Mouse (Mus musculus) forebrain, embryonic 15.5 days (tissue): ENCODE measurements around the gene Sumo2. TPM values are rescaled to one million over a fixed set of nuclear protein-coding genes. Genes with fewer than 3 reads are reported as not detected.
A peak's percentile ranks its signal among the peaks of the same experiment; 100 is the strongest.
"Not testable (repeated sequence)": the region's sequence is repeated elsewhere in the genome, so short reads cannot be mapped to it uniquely, and the experiment has no call there.

Experiments
- ATAC-seq: fragments of 200-750 bp; cut with Nextera tagmentation; replicated peaks from 2 replicates; pipeline ENCODE4 v1.8.0; 2017; ENCODE audit warnings: mild to moderate bottlenecking, moderate TSS enrichment, moderate library complexity
- H3K27ac ChIP-seq: fragments of 300-500 bp; sonication (generic); replicated peaks from 2 replicates; pipeline ENCODE4 v1.5.1; 2015; ENCODE audit warnings: mild to moderate bottlenecking, inconsistent platforms
- H3K27me3 ChIP-seq: fragments of 300-500 bp; sonication (generic); 2 replicates; pipeline ENCODE4 v1.6.1; 2015; ENCODE audit warnings: inconsistent platforms
- H3K36me3 ChIP-seq: fragments of 300-500 bp; sonication (generic); 2 replicates; pipeline ENCODE4 v1.6.1; 2015; ENCODE audit warnings: mild to moderate bottlenecking, inconsistent platforms
- H3K4me1 ChIP-seq: fragments of 300-500 bp; sonication (generic); 2 replicates; pipeline ENCODE4 v1.6.1; 2015; ENCODE audit warnings: inconsistent platforms
- H3K4me2 ChIP-seq: fragments of 300-500 bp; sonication (generic); replicated peaks from 2 replicates; pipeline ENCODE4 v1.6.1; 2015; ENCODE audit warnings: mild to moderate bottlenecking, inconsistent platforms
- H3K4me3 ChIP-seq: fragments of 300-500 bp; sonication (generic); 2 replicates; pipeline ENCODE4 v1.5.1; 2015; ENCODE audit warnings: mild to moderate bottlenecking, inconsistent platforms
- H3K9ac ChIP-seq: fragments of 300-500 bp; sonication (generic); replicated peaks from 2 replicates; pipeline ENCODE4 v1.6.1; 2015; ENCODE audit warnings: mild to moderate bottlenecking, inconsistent platforms
- H3K9me3 ChIP-seq: fragments of 300-500 bp; sonication (generic); 2 replicates; pipeline ENCODE4 v1.6.1; 2016; ENCODE audit warnings: inconsistent platforms
- WGBS: fragments of 180-500 bp; shearing (Covaris S2); methylation state at CpG from one replicate; pipeline ENCODE4 v1.1.7; 2015; ENCODE audit warnings: mixed read lengths; 5-methylcytosine and 5-hydroxymethylcytosine counted together
- polyA plus RNA-seq: library from polyadenylated mRNA; unstranded; fragments of >200 nt; fragmentation: Nextera tagmentation; extraction: Ambion mirVana; gene quantifications from 2 replicates; pipeline ENCODE4 v1.2.1, GENCODE M21; 2015

Gene Sumo2
- polyA plus RNA-seq, 1 experiment from 2014 or later: 1,214 TPM

DNA sequence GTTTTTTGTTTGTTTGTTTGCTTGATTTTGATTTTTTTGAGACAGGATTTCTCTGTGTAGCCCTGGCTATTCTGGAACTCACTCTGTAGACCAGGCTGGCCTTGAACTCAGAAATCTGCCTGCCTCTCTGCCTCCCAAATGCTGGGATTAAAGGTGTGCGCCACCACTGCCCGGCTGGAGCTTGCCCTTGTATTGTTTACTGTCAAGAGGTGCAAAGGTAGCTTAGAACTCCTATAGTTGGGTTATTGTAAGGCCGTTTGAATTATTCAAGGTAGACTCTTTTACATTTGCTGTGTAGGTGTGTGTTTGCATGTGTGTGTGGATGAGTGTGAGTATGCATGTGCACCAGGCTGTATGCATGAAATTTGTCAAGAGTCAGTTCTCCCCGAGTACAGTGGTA, 59.4 kb downstream of the Sumo2 start:
- H3K4me2 ChIP-seq: peak overlapping the region; percentile 96

DNA sequence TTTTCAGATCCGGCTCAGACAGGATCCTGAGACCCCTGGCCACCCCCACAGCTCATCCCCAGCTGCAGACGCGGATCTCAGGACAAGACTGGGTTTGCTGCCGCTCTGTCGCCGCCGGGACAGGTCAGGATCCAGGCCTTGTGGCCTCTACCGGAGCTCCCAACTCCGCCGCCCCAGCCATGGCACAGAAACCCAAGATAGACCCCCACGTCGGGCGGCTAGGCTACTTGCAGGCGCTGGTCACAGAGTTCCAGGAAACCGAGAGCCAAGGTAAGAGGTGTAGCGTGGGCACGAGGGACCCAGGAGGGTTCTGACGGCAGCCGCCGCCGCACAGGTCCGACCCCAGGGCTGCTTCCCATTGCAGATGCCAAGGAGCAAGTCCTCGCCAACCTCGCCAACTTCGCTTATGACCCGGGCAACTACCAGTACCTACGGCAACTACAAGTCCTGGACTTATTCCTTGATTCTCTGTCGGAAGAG, 60.3 kb downstream of the Sumo2 start:
- Histone ChIP-seq H3K9ac (peak overlapping the region; percentile 78), H3K27ac (peak overlapping the region; percentile 87), H3K9me3 (no peaks in the 10 kb centered on the region), H3K4me3 (peak overlapping the region; percentile 95), H3K27me3 (no peaks in the 10 kb centered on the region), H3K4me2 (peak overlapping the region; percentile 96), H3K4me1 (peaks cover 31% of the 10 kb centered on the region), H3K36me3 (0 out of 2 replicates have a peak, but pooled peaks cover 3% of the 10 kb centered on the region)
- 3% methylated on average over 28 of the region's 28 CpGs for WGBS
- no peak; the same call in 1 of the 2 replicates for ATAC-seq

More for the DNA sequence above, 59.4 kb downstream of the Sumo2 start:
- not testable (repeated sequence) for ATAC-seq, H3K27ac ChIP-seq, H3K27me3 ChIP-seq, H3K9me3 ChIP-seq, H3K36me3 ChIP-seq, H3K9ac ChIP-seq
- WGBS: 80% methylated on average over 4 of the region's 4 CpGs
- peaks cover 31% of the 10 kb centered on the region for H3K4me1 ChIP-seq
- H3K4me3 ChIP-seq: peak overlapping the region; percentile 12; the same call in 1 of the 2 replicates

DNA sequence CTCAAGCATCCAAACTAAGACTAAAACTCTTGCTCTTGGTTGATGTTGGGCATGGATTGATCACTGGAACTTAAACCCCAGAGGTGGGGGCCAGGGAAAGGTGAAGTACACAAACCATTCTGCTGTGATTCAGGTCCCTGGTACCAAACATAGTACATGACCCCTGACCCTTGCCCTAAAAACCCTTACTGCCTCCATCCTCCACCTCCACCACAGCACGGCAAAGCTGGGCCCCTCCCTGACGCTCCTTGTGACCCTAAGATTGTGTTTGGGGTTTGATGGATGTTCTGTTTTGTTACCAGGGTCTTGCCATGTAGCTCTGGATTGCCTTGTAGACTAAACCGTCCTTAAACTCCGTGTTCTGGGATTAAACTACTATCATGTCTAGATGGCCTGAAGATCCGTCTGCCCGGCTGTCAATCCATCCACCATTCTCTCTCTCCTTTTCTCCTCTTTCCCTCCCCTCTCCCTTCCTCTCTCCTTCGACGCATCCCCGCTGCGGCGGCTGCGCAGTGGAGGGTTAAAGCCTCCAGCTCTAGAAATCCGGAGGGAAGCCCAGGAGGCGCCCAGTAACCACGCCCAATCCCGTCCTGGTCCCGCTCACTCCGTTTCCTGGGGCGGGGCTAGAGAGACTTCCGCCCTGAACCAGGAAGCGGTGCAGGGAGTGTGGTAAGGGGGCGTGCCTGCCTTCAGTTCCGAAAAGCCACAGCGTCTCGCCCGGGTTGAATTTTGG, 60.9 kb downstream of the Sumo2 start, which contains the start of gene Armc7:
TSS of gene Armc7 (plus strand) at position 643 of the 733 bp plus-strand sequence.
- peak within 1 kb of the TSS; percentile 96 for H3K4me2 ChIP-seq
- peak within 1 kb of the TSS; percentile 95 for H3K4me3 ChIP-seq
- H3K27ac ChIP-seq: peak within 1 kb of the TSS; percentile 87
- ATAC-seq: peak; percentile 98
- H3K4me1 ChIP-seq: peaks cover 31% of the 10 kb centered on the region
- under 1% methylated on average over 26 of the region's 26 CpGs for WGBS
- 0 out of 2 replicates have a peak, but pooled peaks cover 3% of the 10 kb centered on the region for H3K36me3 ChIP-seq
- peak within 1 kb of the TSS; percentile 78 for H3K9ac ChIP-seq
- H3K9me3 ChIP-seq: no peaks in the 10 kb centered on the region
- H3K27me3 ChIP-seq: no peaks in the 10 kb centered on the region

DNA sequence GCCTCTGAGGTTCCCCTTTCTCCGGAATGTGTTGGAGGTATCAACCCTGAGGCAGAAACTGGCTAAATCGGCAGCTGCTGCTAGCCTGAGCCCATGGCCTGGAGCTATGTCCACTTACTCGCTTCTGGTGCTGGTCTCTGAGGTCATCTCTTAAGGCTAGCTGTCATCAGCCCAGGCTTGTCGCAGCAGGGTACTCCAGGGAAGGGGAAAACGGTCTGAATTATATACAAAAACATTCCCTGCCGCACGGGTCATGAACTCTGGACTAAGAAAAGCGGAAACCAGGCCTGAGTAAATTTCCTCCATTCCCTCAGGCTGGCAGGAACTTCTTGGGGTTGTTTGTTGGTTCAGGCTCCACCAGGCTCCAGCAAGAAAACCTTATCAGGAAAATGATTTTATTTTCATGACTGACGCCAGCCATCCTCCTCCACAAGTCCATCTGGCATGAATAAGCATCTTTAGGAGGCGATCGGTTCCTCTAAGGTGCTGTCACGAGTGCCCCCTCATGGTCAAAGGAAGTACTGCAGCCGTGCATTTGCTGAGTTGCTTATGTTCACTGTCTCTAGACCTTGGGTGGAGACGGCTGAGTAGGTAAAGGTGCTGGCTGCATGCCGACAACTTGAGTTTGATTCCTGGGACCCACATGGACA, 62.3 kb downstream of the Sumo2 start:
- ATAC-seq: no peak; the same call in 1 of the 2 replicates
- Histone ChIP-seq H3K36me3 (no peaks in the 10 kb centered on the region), H3K4me3 (no peak overlapping the region)

More for the DNA sequence above, 62.3 kb downstream of the Sumo2 start:
- WGBS: 29% methylated on average over 15 of the region's 15 CpGs
- H3K27ac ChIP-seq: peak overlapping the region; percentile 68
- no peak overlapping the region for H3K4me2 ChIP-seq
- H3K9ac ChIP-seq: 0 out of 2 replicates have a peak overlapping the region, but pooled peaks have one; percentile 11
- no peaks in the 10 kb centered on the region for H3K27me3 ChIP-seq
- H3K9me3 ChIP-seq: no peaks in the 10 kb centered on the region
- peaks cover 31% of the 10 kb centered on the region for H3K4me1 ChIP-seq

Other genes starting within 250 kb of the Sumo2 start
- gene Fads6, start 238.6 kb downstream of the Sumo2 start, polyA plus RNA-seq: 0.37 TPM in 2 replicates
- 0.08 TPM in 1 of 2 replicates, not detected in the other for gene Otop2, start 229.1 kb downstream of the Sumo2 start, polyA plus RNA-seq
- gene Ush1g, start 214.2 kb downstream of the Sumo2 start, polyA plus RNA-seq: 0.05 TPM in 1 of 2 replicates, not detected in the other
- 0.10 and 0.25 TPM in 2 replicates for gene Otop3, start 201.5 kb downstream of the Sumo2 start, polyA plus RNA-seq
- gene Hid1, start 168.5 kb downstream of the Sumo2 start, polyA plus RNA-seq: 48.9 and 50.3 TPM in 2 replicates
- gene Cdr2l, start 154.4 kb downstream of the Sumo2 start, polyA plus RNA-seq: 20.9 and 21.2 TPM in 2 replicates
- gene Mrpl58, start 132.5 kb downstream of the Sumo2 start, polyA plus RNA-seq: 178 and 192 TPM in 2 replicates
- gene Atp5h, start 116.3 kb downstream of the Sumo2 start, polyA plus RNA-seq: 722 and 770 TPM in 2 replicates
- 23.6 and 26.3 TPM in 2 replicates for gene Kctd2, start 116.1 kb downstream of the Sumo2 start, polyA plus RNA-seq
- not detected in 2 replicates for gene Trim80, start 95.7 kb downstream of the Sumo2 start, polyA plus RNA-seq
- gene Slc16a5, start 73.8 kb downstream of the Sumo2 start, polyA plus RNA-seq: 0.10 TPM in 1 of 2 replicates, not detected in the other
- gene Armc7, start 60.6 kb downstream of the Sumo2 start, polyA plus RNA-seq: 15.6 and 16.1 TPM in 2 replicates
- gene Nt5c, start 44.4 kb downstream of the Sumo2 start, polyA plus RNA-seq: 94.3 and 102 TPM in 2 replicates
- gene Jpt1, start 21.9 kb downstream of the Sumo2 start, polyA plus RNA-seq: 1,941 and 1,977 TPM in 2 replicates
- gene Nup85, start 28.2 kb upstream of the Sumo2 start, polyA plus RNA-seq: 127 and 138 TPM in 2 replicates
- gene Mrps7, start 67.6 kb upstream of the Sumo2 start, polyA plus RNA-seq: 70.3 and 73.6 TPM in 2 replicates
- 28.1 and 28.2 TPM in 2 replicates for gene Gga3, start 67.8 kb upstream of the Sumo2 start, polyA plus RNA-seq
- 9.1 and 11.4 TPM in 2 replicates for gene Mif4gd, start 76.7 kb upstream of the Sumo2 start, polyA plus RNA-seq
- 55.3 and 56.1 TPM in 2 replicates for gene Slc25a19, start 92.0 kb upstream of the Sumo2 start, polyA plus RNA-seq
- 180 and 199 TPM in 2 replicates for gene Grb2, start 172.3 kb upstream of the Sumo2 start, polyA plus RNA-seq
- 27.6 and 29.8 TPM in 2 replicates for gene Tmem94, start 229.2 kb upstream of the Sumo2 start, polyA plus RNA-seq